Mouse (Mus musculus) CH12.LX (cell line): ENCODE measurements around the gene Ubxn2a. TPM values are rescaled to one million over a fixed set of nuclear protein-coding genes. Genes with fewer than 3 reads are reported as not detected.
A peak's percentile ranks its signal among the peaks of the same experiment; 100 is the strongest.

ENCODE experiments used
- DNase-seq: peaks from one replicate; pipeline ENCODE4 v3.0.0-alpha.2; 2013; ENCODE audit errors: extremely low read depth
- H3K27ac ChIP-seq: 2 replicates; pipeline ENCODE4 v1.5.1; 2012; ENCODE audit warnings: low read depth, mild to moderate bottlenecking, control low read depth, moderate library complexity; ENCODE audit not compliant: insufficient read depth
- H3K27me3 ChIP-seq: replicated peaks from 2 replicates; pipeline ENCODE3; 2012; ENCODE audit warnings: inconsistent platforms
- H3K36me3 ChIP-seq, 2 experiments: replicated peaks in 1 of 2; 2 replicates each; pipeline versions ENCODE3 to v1.6.1; 2012; ENCODE audit warnings: inconsistent platforms in 1 of 2, low read length in 1 of 2, mild to moderate bottlenecking in 1 of 2, mixed read lengths in 1 of 2, moderate library complexity in 1 of 2; ENCODE audit not compliant: control insufficient read depth in 1 of 2, insufficient read depth in 1 of 2
- H3K4me1 ChIP-seq, 2 experiments: 2 replicates each; pipeline ENCODE4 v1.6.1; 2012; ENCODE audit warnings: inconsistent platforms in 1 of 2, moderate library complexity in 1 of 2; ENCODE audit not compliant: insufficient read depth in 2 of 2, control insufficient read depth in 1 of 2
- H3K4me2 ChIP-seq: 2 replicates; pipeline ENCODE4 v1.6.1; 2012; ENCODE audit warnings: low read depth, mild to moderate bottlenecking, control low read depth; ENCODE audit not compliant: poor library complexity, insufficient read depth, severe bottlenecking
- H3K4me3 ChIP-seq, 3 experiments: fragments of 150-350 bp in 1 of 3; sonication (generic) in 1 of 3; replicated peaks in 1 of 3; 2 replicates each; pipeline versions ENCODE3 to v1.5.1; 2011 to 2012; ENCODE audit warnings: low read depth in 2 of 3, low read length in 2 of 3, mild to moderate bottlenecking in 2 of 3, moderate library complexity in 2 of 3, control low read depth in 1 of 3, improper control_type of control experiment in 1 of 3, inconsistent platforms in 1 of 3, mixed read lengths in 1 of 3; ENCODE audit not compliant: poor library complexity in 1 of 3
- H3K79me2 ChIP-seq: replicated peaks from 2 replicates; pipeline ENCODE4 v1.6.1; 2012; ENCODE audit warnings: mild to moderate bottlenecking, moderate library complexity; ENCODE audit not compliant: control insufficient read depth, poor library complexity, insufficient read depth, severe bottlenecking; ENCODE audit errors: extremely low read depth
- H3K9ac ChIP-seq: 2 replicates; pipeline ENCODE4 v1.6.1; 2012; ENCODE audit warnings: low read depth, mild to moderate bottlenecking, control low read depth, moderate library complexity; ENCODE audit not compliant: insufficient read depth
- H3K9me3 ChIP-seq: replicated peaks from 2 replicates; pipeline ENCODE3; 2012; ENCODE audit warnings: low read length, inconsistent platforms, mixed read lengths
- BHLHE40 ChIP-seq: IDR thresholded peaks from 2 replicates; pipeline ENCODE4 v1.6.1; 2011; ENCODE audit warnings: mild to moderate bottlenecking, low read depth, low read length, improper control_type of control experiment
- CHD1 ChIP-seq: IDR thresholded peaks from 2 replicates; pipeline ENCODE4 v1.6.1; 2012; ENCODE audit warnings: low read depth, low read length, improper control_type of control experiment, inconsistent platforms
- CHD2 ChIP-seq: IDR thresholded peaks from 2 replicates; pipeline ENCODE4 v1.6.1; 2011; ENCODE audit warnings: low read length, improper control_type of control experiment
- CTCF ChIP-seq, 2 experiments: IDR thresholded peaks in 1 of 2; conservative IDR thresholded peaks in 1 of 2; 2 replicates each; pipeline ENCODE4 v1.5.1; 2011 to 2012; ENCODE audit warnings: low read depth in 2 of 2, low read length in 2 of 2, improper control_type of control experiment in 1 of 2, inconsistent platforms in 1 of 2, mild to moderate bottlenecking in 1 of 2, moderate library complexity in 1 of 2
- E2F4 ChIP-seq: IDR thresholded peaks from 2 replicates; pipeline ENCODE4 v1.6.1; 2011; ENCODE audit warnings: low read depth, low read length, improper control_type of control experiment; ENCODE audit not compliant: insufficient replicate concordance
- ELF1 ChIP-seq: IDR thresholded peaks from 2 replicates; pipeline ENCODE4 v1.6.1; 2014; ENCODE audit warnings: low read depth, mild to moderate bottlenecking, inconsistent platforms, low read length, improper control_type of control experiment
- ETS1 ChIP-seq: conservative IDR thresholded peaks from 2 replicates; pipeline ENCODE4 v1.6.1; 2012; ENCODE audit warnings: low read depth, mild to moderate bottlenecking, inconsistent platforms, low read length, improper control_type of control experiment, moderate library complexity
- GABPA ChIP-seq: IDR thresholded peaks from 2 replicates; pipeline ENCODE4 v1.6.1; 2012; ENCODE audit warnings: low read depth, low read length, improper control_type of control experiment, inconsistent platforms; ENCODE audit not compliant: insufficient replicate concordance
- HCFC1 ChIP-seq: IDR thresholded peaks from 2 replicates; pipeline ENCODE4 v1.6.1; 2012; ENCODE audit warnings: low read depth, mild to moderate bottlenecking, inconsistent platforms, low read length, improper control_type of control experiment
- IRF4 ChIP-seq: IDR thresholded peaks from 2 replicates; pipeline ENCODE4 v1.6.1; 2014; ENCODE audit warnings: low read depth, mild to moderate bottlenecking, inconsistent platforms, low read length, improper control_type of control experiment
- JUND ChIP-seq: conservative IDR thresholded peaks from 2 replicates; pipeline ENCODE4 v1.6.1; 2011; ENCODE audit warnings: low read depth, low read length, improper control_type of control experiment
- KAT2A ChIP-seq: IDR thresholded peaks from 2 replicates; pipeline ENCODE4 v1.6.1; 2012; ENCODE audit warnings: low read length, improper control_type of control experiment, inconsistent platforms; ENCODE audit not compliant: insufficient replicate concordance
- MAFK ChIP-seq: IDR thresholded peaks from 2 replicates; pipeline ENCODE4 v1.6.1; 2011; ENCODE audit warnings: low read length, improper control_type of control experiment; ENCODE audit not compliant: insufficient replicate concordance
- MAX ChIP-seq: IDR thresholded peaks from 2 replicates; pipeline ENCODE4 v1.6.1; 2011; ENCODE audit warnings: low read length, improper control_type of control experiment
- MAZ ChIP-seq: IDR thresholded peaks from 2 replicates; pipeline ENCODE4 v1.6.1; 2012; ENCODE audit warnings: low read depth, mild to moderate bottlenecking, inconsistent platforms, low read length, improper control_type of control experiment, moderate library complexity
- MEF2A ChIP-seq: IDR thresholded peaks from 2 replicates; pipeline ENCODE4 v1.6.1; 2014; ENCODE audit warnings: low read depth, mild to moderate bottlenecking, inconsistent platforms, low read length, improper control_type of control experiment, borderline replicate concordance
- MXI1 ChIP-seq: IDR thresholded peaks from 2 replicates; pipeline ENCODE4 v1.6.1; 2011; ENCODE audit warnings: mild to moderate bottlenecking, low read depth, low read length, improper control_type of control experiment
- MYC ChIP-seq: IDR thresholded peaks from 2 replicates; pipeline ENCODE4 v1.6.1; 2011; ENCODE audit warnings: low read depth, mild to moderate bottlenecking, improper control_type of control experiment, low read length
- NELFE ChIP-seq: IDR thresholded peaks from 2 replicates; pipeline ENCODE4 v1.6.1; 2011; ENCODE audit warnings: low read depth, low read length, improper control_type of control experiment
- NRF1 ChIP-seq: IDR thresholded peaks from 2 replicates; pipeline ENCODE4 v1.6.1; 2014; ENCODE audit warnings: low read depth, mild to moderate bottlenecking, inconsistent platforms, low read length, improper control_type of control experiment, moderate library complexity
- POLR2A ChIP-seq: IDR thresholded peaks from 2 replicates; pipeline ENCODE4 v1.6.1; 2011; ENCODE audit warnings: low read depth, mild to moderate bottlenecking, improper control_type of control experiment, low read length
- POLR2AphosphoS2 ChIP-seq: IDR thresholded peaks from 2 replicates; pipeline ENCODE4 v1.6.1; 2011; ENCODE audit warnings: low read depth, low read length, improper control_type of control experiment
- SIN3A ChIP-seq: IDR thresholded peaks from 2 replicates; pipeline ENCODE4 v1.6.1; 2012; ENCODE audit warnings: low read length, improper control_type of control experiment, inconsistent platforms
- TBP ChIP-seq: conservative IDR thresholded peaks from 2 replicates; pipeline ENCODE4 v1.6.1; 2011; ENCODE audit warnings: low read depth, low read length, improper control_type of control experiment
- TCF12 ChIP-seq: IDR thresholded peaks from 2 replicates; pipeline ENCODE4 v1.6.1; 2014; ENCODE audit warnings: low read depth, mild to moderate bottlenecking, inconsistent platforms, low read length, improper control_type of control experiment
- UBTF ChIP-seq: IDR thresholded peaks from 2 replicates; pipeline ENCODE4 v1.6.1; 2012; ENCODE audit warnings: low read depth, mild to moderate bottlenecking, inconsistent platforms, low read length, improper control_type of control experiment, moderate library complexity
- USF1 ChIP-seq: IDR thresholded peaks from 2 replicates; pipeline ENCODE4 v1.6.1; 2014; ENCODE audit warnings: low read depth, mild to moderate bottlenecking, inconsistent platforms, low read length, improper control_type of control experiment
- ZC3H11A ChIP-seq: IDR thresholded peaks from 2 replicates; pipeline ENCODE4 v1.6.1; 2012; ENCODE audit warnings: low read depth, mild to moderate bottlenecking, inconsistent platforms, low read length, improper control_type of control experiment
- ZMIZ1 ChIP-seq: IDR thresholded peaks from 2 replicates; pipeline ENCODE4 v1.6.1; 2012; ENCODE audit warnings: low read depth, mild to moderate bottlenecking, inconsistent platforms, low read length, improper control_type of control experiment
- ZNF384 ChIP-seq: IDR thresholded peaks from 2 replicates; pipeline ENCODE4 v1.6.1; 2012; ENCODE audit warnings: low read depth, low read length, improper control_type of control experiment, inconsistent platforms
- dilution Hi-C: fragments of 300-500 bp; cut with MboI; formaldehyde crosslinking; loops from 2 replicates; pipeline ENCODE4 v1.14.3; 2020; ENCODE audit warnings: low sequenced_read_pairs; ENCODE audit not compliant: extremely low pct_unique_long_range_greater_than_20kb, extremely low pct_ligation_motif_present
- in situ Hi-C: fragments of 300-500 bp; cut with MboI; formaldehyde crosslinking; loops from 3 replicates; pipeline ENCODE4 v1.14.3; 2019; ENCODE audit warnings: low sequenced_read_pairs, low pct_ligation_motif_present, low pct_unique_long_range_greater_than_20kb, mixed read lengths
- polyA plus RNA-seq: library from polyadenylated mRNA; unstranded; fragments of >175 nt; gene quantifications from 2 replicates; pipeline ENCODE4 v1.2.1, GENCODE M21; 2012; ENCODE audit warnings: low read depth; ENCODE audit not compliant: insufficient read length
- total RNA-seq, 2 experiments: library from RNA; depleted of rRNA; stranded (reverse); fragments of 300-350 nt in 1 of 2; fragments of >200 nt in 1 of 2; gene quantifications; 2 replicates each; pipeline ENCODE4 v1.2.3; 2012 to 2014

Ubxn2a gene
- total and polyA plus RNA-seq, 3 experiments, result 15.2 to 25.4 (median 23.5) TPM

DNA sequence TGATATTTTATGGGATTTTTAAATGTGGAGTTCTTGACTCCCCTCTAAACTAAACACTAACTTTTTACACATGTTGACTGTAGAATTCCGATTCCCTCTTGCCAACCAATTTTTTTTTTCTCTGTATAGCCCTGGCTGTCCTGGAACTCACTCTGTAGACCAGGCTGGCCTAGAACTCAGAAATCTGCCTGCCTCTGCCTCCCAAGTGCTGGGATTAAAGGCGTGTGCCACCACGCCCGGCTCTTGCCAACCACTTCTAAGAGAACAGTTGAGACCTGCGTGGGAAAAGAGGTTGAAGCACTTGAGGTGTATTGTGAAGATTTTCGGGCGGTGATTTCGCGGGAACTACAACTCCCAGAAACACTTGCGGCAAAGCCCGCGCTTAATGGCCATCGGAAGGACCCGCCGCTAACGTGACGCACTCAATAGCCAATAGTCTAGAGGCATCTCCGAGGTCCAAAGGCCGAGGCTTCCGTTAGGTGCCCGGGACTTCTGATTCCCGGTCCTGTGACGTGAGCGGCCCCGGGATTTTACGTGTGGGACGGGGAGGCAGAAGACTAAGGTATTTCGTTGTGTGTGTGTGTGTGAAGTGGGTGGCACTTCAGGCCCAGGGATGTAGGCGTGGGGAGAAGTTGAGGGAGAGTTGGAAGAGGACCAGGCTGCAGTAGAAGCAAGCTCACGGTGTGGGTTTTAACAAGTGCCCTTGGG is 64.5 kb downstream of the Ubxn2a start, which contains the start of gene Wdcp:
TSS of gene Wdcp (plus strand) at position 414 of the 708 bp plus-strand sequence.
- Histone ChIP-seq H3K9ac (peak within 1 kb of the TSS; percentile 59), H3K79me2 (peaks cover 33% of the 10 kb centered on the region), H3K27ac (no peak within 1 kb of the TSS; the same call in 1 of the 2 replicates), H3K36me3 (peaks cover 3 to 10% of the 10 kb centered on the region in 2 experiments), H3K9me3 (no peaks in the 10 kb centered on the region), H3K4me2 (peak within 1 kb of the TSS; percentile 82), H3K4me1 (peaks cover 3 to 5% of the 10 kb centered on the region in 2 experiments; a peak in 2 of 4 replicates), H3K4me3 (peak within 1 kb of the TSS; percentile 67 to 78 (median 77)), H3K27me3 (peaks cover 23% of the 10 kb centered on the region)
- dilution Hi-C loops (no loop called here), in situ Hi-C loops (loop anchor here (25.0 kb wide), 1 partner anchor 606 kb away; the partner anchor contains the start of genes Cenpo and Ptrhd1)
- DNase-seq, result peak; percentile 92
- TF ChIP-seq MAX (no peak), ZC3H11A (no peak), UBTF (no peak), MXI1 (no peak), ELF1 (peak; percentile 66), SIN3A (no peak; the same call in 1 of the 2 replicates), ZNF384 (0 out of 2 replicates have a peak, but pooled peaks have one; percentile 16), IRF4 (peak; percentile 46), CTCF (conservative IDR thresholded peaks at IDR 0.05 in 1 of 2, IDR thresholded peaks at IDR 0.05 in 1 of 2; ENCODE audit: low read depth in 2 of 2, low read length in 2 of 2) (no peak), TCF12 (peak; percentile 26; the same call in 1 of the 2 replicates), CHD1 (no peak), HCFC1 (peak; percentile 94), ETS1 (0 out of 2 replicates have a peak, but pooled peaks have one; percentile 11), NELFE (0 out of 2 replicates have a peak, but pooled peaks have one; percentile 10), MYC (no peak), NRF1 (no peak), MEF2A (no peak), E2F4 (peak; percentile 95), KAT2A (peak; percentile 93; the same call in 1 of the 2 replicates), POLR2AphosphoS2 (no peak), CHD2 (peak; percentile 83), ZMIZ1 (peak; percentile 37; the same call in 1 of the 2 replicates), BHLHE40 (peak; percentile 23; the same call in 1 of the 2 replicates), USF1 (peak; percentile 62), GABPA (peak; percentile 27; the same call in 1 of the 2 replicates), JUND (no peak), MAZ (no peak), MAFK (no peak), TBP (no peak), POLR2A (peak; percentile 68)
